Mouse (Mus musculus) left cerebral cortex, adult 11 months (tissue): ENCODE results near the gene Fgfr2.
"Not testable (repeated sequence)": the region's sequence is repeated elsewhere in the genome, so short reads cannot be mapped to it uniquely, and the experiment has no call there.

Source experiments
- DNase-seq: peaks from one replicate; pipeline ENCODE4 v3.0.0; 2022; ENCODE audit warnings: low spot score

The Fgfr2 gene

GRCm38 (mm10) chr7:132447558-132447957, 675.6 kb downstream of the Fgfr2 start:
- DNase-seq: no peak

- DNase-seq: no peak
Observed at GRCm38 (mm10) chr7:132446841-132447240, 676.3 kb downstream of the Fgfr2 start.

DNA sequence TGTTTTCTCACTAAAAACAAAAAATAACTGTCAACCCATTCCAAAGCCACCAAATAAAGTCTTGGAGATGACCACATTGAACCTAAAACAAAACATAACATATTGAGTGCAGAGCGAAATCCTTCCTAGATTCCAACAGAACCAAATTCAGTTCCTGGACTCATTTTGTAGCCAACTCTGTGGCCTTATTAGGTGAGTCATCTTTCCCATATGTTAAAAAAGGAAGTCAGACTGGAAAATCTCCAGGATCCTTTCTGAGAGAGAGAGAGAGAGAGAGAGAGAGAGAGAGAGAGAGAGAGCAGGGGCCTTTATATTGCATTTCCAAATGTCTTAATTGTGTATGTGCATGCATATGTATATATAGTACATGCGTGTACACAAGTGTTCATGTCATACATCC, 678.9 kb downstream of the Fgfr2 start:
- no peak for DNase-seq

GRCm38 (mm10) chr7:132443769-132444168, 679.4 kb downstream of the Fgfr2 start:
- no peak for DNase-seq

GRCm38 (mm10) chr7:132443134-132443533, 680.0 kb downstream of the Fgfr2 start:
- DNase-seq: no peak

GRCm38 (mm10) chr7:132442133-132442763, 680.9 kb downstream of the Fgfr2 start:
- not testable (repeated sequence) for DNase-seq

DNA sequence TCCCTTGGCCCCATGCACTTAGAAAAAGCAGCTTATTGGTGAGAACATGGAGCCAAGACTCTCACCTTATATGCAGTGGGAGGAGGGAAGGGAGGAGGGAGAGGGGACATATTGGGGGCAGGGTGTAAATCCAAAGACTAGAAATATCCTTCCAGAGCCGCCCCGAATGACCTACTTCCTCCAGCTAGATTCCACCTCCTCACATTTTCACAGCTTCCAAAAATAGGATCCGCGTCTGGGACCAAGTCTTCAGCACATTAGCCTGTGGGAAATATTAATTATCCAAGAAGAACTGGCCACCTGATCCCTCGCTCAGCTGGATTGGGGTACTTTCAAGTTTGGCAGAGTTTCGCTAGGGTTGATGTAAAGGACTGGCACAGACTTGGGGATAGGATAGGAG, 683.2 kb downstream of the Fgfr2 start:
- no peak for DNase-seq

- no peak for DNase-seq
Observed at GRCm38 (mm10) chr7:132438060-132438459, 685.1 kb downstream of the Fgfr2 start.

DNA sequence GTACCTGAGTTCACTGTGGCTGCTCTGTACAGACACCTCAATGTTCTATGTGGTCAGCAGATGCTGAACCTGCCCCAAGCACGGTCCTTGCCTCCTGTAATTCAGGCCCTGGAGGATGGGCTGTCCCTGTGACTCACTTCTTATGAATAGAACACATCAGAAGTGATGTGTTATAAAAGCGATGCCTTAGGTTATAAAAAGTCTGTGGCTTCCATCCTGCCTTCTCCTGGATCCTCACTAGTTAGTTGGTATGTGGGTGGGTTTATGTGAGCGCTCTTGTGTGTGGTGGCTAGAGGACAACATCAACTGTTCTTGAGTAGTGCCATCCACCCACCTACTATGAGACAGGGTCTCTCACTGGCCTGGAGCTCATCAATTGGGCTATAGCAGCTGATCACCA, 685.7 kb downstream of the Fgfr2 start:
- no peak for DNase-seq

GRCm38 (mm10) chr7:132435486-132436055, 687.6 kb downstream of the Fgfr2 start:
- no peak for DNase-seq

DNA sequence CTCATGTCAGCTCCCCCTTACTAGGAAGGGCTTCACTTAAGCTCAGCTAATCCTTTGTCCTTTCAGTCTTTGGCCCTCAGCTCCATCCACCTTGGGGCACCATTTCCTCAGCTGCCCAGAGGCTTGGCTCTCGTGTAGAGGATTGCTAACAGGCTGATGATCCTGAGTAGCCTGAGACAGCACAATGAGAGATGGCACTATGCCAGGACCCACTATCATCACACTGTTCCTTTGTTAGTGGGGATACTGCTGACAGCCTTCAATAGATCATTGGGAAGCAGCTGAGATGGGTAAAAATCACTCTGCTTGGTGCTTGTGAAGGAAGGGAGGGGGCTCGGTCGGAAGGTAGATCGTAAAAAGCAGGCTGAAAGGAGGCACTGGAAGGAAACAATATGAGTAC, 693.8 kb downstream of the Fgfr2 start:
- DNase-seq: no peak

GRCm38 (mm10) chr7:132428308-132428707, 694.8 kb downstream of the Fgfr2 start:
- no peak for DNase-seq

DNA sequence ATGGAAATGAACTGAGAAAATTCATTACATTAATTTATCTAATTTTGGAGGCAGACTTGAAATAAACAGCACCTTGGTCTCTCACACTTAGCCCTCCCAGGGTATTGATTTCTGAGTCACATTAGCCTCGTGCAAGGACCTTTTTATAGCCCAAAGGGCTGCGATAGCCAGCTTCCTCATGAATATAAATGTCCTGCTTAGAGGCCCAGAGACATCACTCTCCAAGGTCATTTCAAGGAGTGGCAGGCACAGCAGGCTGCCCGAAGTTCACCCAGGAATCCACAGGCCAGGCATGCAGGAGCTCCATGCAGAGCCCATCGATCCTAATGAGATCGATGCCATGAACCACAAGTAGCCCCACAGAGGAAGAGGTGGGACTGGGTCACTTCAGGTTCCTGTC, 697.1 kb downstream of the Fgfr2 start:
- no peak for DNase-seq

GRCm38 (mm10) chr7:132425364-132425999, 697.7 kb downstream of the Fgfr2 start:
- no peak for DNase-seq

DNA sequence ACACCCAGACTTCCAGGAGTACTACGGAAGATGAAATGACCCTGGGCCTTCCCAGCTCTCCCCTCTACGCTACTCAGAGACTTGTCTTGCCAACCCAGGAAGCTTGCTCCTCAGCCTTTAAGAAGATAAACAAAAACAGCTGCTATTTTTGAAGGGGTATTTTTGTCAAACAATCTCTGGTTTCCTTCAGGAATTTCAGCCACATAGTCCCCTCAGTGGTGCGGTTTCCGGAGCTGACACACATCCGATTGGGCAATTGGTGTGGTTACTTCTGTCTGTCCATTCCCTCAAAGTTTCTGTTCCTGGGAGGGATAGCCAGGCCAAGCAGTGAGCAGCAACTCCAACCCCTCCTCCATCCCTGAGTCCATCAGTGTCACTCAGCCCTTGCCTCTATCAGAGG, 699.6 kb downstream of the Fgfr2 start:
- DNase-seq: no peak

DNA sequence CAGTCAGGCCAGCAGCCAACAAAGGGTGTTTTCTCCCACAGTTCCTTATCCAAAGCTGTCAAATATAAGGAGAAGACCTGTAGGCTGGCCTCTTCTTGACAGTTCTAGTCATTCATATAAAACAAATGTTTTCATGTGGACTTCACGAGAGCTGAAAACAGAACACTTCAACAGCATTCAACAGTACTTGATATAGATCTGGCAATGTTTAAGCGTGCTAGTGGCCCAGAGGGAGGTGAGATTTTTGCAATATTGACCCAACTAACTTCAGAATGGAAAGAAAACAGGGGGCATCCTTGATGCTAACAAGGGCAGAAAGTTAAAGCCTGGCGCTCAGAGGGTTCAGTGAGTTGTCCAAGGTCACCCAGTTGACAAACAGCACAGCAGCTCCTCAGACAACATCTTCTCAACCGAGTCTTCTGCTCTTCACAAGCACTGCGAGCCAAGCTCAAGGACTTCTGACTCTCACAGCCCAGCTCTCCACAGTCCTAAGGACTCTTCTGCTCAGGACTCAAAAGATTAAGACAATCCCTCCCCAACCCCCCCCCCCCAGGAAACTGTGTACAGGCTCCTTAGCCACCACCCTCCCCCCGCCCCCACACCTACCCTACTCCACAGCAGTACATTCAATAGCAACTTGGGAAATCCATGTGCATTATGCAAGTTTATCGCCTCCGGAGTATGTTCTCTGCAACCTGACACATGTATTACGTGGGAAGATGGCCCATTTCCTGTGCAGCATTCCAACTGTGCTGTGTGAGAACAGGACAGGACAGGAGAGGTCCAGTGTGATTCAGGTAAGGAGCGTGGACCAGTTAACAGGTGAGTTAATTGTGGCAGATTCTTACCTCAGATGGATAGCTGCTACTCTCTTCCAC, 703.5 kb downstream of the Fgfr2 start:
- no peak for DNase-seq

DNA sequence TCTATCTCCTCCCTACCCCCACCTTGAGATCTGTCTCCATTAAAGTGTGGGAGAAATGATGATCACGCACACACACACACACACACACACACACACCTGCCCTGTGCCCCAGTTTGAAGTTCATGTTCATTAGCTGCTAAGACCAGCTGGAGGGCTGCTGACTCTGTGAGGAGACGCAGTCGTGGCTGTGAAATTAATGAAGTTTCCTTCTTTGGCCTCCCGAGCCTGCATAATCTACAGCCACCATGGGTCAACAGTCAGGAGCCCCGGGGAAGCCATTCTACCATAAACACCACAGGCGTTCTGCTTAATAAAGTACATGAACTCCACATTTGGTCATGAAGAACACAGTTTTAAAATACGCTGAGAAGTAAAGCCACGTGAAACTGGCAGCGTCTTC, 706.3 kb downstream of the Fgfr2 start:
- no peak for DNase-seq

- no peak for DNase-seq
Observed at GRCm38 (mm10) chr7:132415866-132416265, 707.3 kb downstream of the Fgfr2 start.

DNA sequence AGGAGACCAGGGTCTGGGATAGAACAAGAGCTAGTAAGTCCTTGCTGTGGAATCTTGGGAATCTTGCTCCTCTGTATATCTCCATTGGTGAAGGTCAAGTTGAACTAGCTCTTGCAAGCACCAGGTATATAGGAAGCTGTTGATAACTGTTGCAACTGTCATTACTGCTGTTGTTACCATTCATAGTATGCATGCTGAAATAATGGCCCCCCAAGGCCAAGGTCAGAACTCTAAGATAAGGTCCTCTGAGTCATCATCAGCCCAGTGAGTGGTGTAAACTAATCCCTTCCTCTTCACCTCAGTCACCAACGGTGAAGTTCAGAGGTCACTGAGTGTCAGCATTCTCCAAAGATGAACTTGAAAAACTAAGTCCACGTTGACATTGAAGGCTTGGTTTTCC, 710.6 kb downstream of the Fgfr2 start:
- DNase-seq: no peak

GRCm38 (mm10) chr7:132411708-132412107, 711.4 kb downstream of the Fgfr2 start:
- no peak for DNase-seq

GRCm38 (mm10) chr7:132410958-132411357, 712.2 kb downstream of the Fgfr2 start:
- DNase-seq: no peak

- DNase-seq: peak; percentile 14
Observed at GRCm38 (mm10) chr7:132409890-132410289, 713.3 kb downstream of the Fgfr2 start.
